Mouse (Mus musculus) neural tube, embryonic 11.5 days (tissue): ENCODE results near the gene Gja8. TPM values are rescaled to one million over a fixed set of nuclear protein-coding genes. Genes with fewer than 3 reads are reported as not detected.

Source experiments
- ATAC-seq: fragments of 200-750 bp; cut with Nextera tagmentation; 2 replicates; pipeline ENCODE4 v1.8.0; 2017; ENCODE audit warnings: moderate number of reproducible peaks, mild to moderate bottlenecking, moderate TSS enrichment, moderate library complexity; ENCODE audit not compliant: insufficient read depth, low FRiP score, low TSS enrichment
- DNase-seq: peaks from one replicate; pipeline ENCODE4 v3.0.0-alpha.2; 2015; ENCODE audit warnings: low spot score
- H3K27ac ChIP-seq: fragments of 300-500 bp; sonication (generic); 2 replicates; pipeline ENCODE4 v1.5.1; 2014; ENCODE audit warnings: low read depth, mild to moderate bottlenecking, low read length
- H3K27me3 ChIP-seq: fragments of 300-500 bp; sonication (generic); 2 replicates; pipeline ENCODE4 v1.6.1; 2014; ENCODE audit warnings: mild to moderate bottlenecking, low read length, mixed read lengths; ENCODE audit not compliant: control insufficient read depth, insufficient read depth
- H3K36me3 ChIP-seq: fragments of 300-500 bp; sonication (generic); 2 replicates; pipeline ENCODE4 v1.6.1; 2014; ENCODE audit warnings: mild to moderate bottlenecking, low read length, moderate library complexity, mixed read lengths; ENCODE audit not compliant: control insufficient read depth, insufficient read depth
- H3K4me1 ChIP-seq: fragments of 300-500 bp; sonication (generic); 2 replicates; pipeline ENCODE4 v1.6.1; 2014; ENCODE audit warnings: low read length, mixed read lengths; ENCODE audit not compliant: control insufficient read depth, insufficient read depth
- H3K4me2 ChIP-seq: fragments of 300-500 bp; sonication (generic); 2 replicates; pipeline ENCODE4 v1.6.1; 2014; ENCODE audit warnings: low read depth, mild to moderate bottlenecking, moderate library complexity
- H3K4me3 ChIP-seq: fragments of 300-500 bp; sonication (generic); 2 replicates; pipeline ENCODE4 v1.5.1; 2014; ENCODE audit warnings: low read depth, low read length
- H3K9ac ChIP-seq: fragments of 300-500 bp; sonication (generic); 2 replicates; pipeline ENCODE4 v1.6.1; 2014; ENCODE audit warnings: mild to moderate bottlenecking, low read length
- H3K9me3 ChIP-seq: fragments of 300-500 bp; sonication (generic); 2 replicates; pipeline ENCODE4 v1.6.1; 2016; ENCODE audit warnings: low read length; ENCODE audit not compliant: control insufficient read depth
- WGBS: fragments of 180-500 bp; shearing (Covaris S2); extraction: QIAGEN DNeasy Blood & Tissue Kit; methylation state at CpG from one replicate; pipeline ENCODE4 v1.1.7; 2014; 5-methylcytosine and 5-hydroxymethylcytosine counted together
- polyA plus RNA-seq: library from polyadenylated mRNA; unstranded; fragments of >200 nt; fragmentation: Nextera tagmentation; extraction: Ambion mirVana; gene quantifications from 2 replicates; pipeline ENCODE4 v1.2.1, GENCODE M21; 2014

The Gja8 gene
- polyA plus RNA-seq, 1 experiment from 2014 or later = not detected

DNA sequence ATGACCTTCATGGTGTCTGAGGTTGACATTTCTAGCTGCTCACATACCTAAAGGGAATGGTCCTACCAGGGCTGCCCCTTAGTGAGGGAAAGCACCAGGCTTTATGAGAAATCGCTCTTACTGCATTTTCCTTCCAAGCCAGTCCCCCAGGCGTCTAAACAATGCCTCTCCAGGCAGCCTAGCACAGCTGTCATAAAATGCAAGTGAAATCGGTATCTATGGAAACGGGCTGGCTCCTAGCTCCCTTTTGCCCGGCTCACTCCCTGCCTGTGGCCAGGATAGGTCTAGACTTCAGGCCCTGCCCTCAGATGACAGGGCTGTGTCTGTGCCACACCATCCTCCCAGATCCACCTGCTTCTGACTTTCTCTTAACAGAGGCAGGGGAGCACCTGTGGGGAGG, 11.8 kb upstream of the Gja8 start:
- ATAC-seq = peak; percentile 75
- DNase-seq = peak; percentile 38
- Histone ChIP-seq H3K4me1 (peaks cover 8% of the 10 kb centered on the region), H3K9ac (no peak overlapping the region), H3K27me3 (no peaks in the 10 kb centered on the region), H3K36me3 (no peaks in the 10 kb centered on the region), H3K9me3 (no peaks in the 10 kb centered on the region), H3K4me3 (no peak overlapping the region), H3K27ac (no peak overlapping the region), H3K4me2 (no peak overlapping the region)
- 2% methylated on average over 5 of the region's 5 CpGs for WGBS

DNA sequence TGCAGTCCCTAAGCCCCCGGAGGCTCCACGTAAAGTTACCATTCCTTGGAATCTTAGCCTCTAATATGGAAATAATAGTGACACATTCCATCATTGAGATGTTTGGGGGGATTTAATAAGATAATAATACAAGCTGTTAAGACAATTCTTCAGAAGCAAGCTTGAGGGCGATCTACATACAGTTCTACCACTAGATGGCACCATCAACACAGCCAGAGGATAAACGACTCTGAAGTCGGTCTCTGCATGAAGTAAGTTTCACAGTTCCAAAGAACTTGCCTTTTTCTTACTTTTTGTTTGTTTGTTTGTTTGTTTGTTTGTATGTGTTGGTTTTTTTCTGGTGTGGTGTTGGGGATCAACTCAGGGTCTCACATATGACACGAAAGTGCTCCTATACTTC, 10.4 kb upstream of the Gja8 start:
- no peaks in the 10 kb centered on the region for H3K36me3 ChIP-seq
- no peak overlapping the region for H3K27ac ChIP-seq
- WGBS = 12% methylated on average over 6 of the region's 6 CpGs
- no peaks in the 10 kb centered on the region for H3K27me3 ChIP-seq
- H3K9ac ChIP-seq = no peak overlapping the region
- no peak overlapping the region for H3K4me3 ChIP-seq
- ATAC-seq (no peak), DNase-seq (peak; percentile 53)
- H3K4me1 ChIP-seq = peaks cover 10% of the 10 kb centered on the region
- no peaks in the 10 kb centered on the region for H3K9me3 ChIP-seq
- no peak overlapping the region for H3K4me2 ChIP-seq

DNA sequence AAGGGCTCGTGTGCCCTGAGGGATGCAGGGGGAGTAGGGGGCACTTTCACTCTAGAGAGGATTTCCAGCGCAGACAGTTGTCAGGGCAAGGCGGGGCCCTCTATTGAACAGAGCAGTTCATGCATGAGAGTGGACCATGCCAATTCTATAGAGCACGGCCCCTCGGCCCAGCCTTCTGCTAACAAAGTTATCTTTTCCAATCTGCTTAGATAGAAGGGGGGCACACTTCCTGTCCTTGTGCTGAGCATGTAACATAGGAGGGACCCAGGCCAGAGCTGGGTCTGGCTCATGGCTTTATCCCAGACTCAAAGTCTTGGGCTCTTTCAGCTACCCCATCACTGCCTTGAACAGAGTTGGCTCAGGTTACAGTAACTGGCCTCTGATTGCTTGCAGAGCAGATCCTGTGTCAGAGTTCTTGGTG, 5.5 kb upstream of the Gja8 start:
- no peaks in the 10 kb centered on the region for H3K9me3 ChIP-seq
- no peak overlapping the region for H3K9ac ChIP-seq
- no peaks in the 10 kb centered on the region for H3K27me3 ChIP-seq
- ATAC-seq (peak; percentile 71; the same call in 1 of the 2 replicates), DNase-seq (peak; percentile 52)
- 25% methylated on average over 5 of the region's 5 CpGs for WGBS
- H3K4me2 ChIP-seq = no peak overlapping the region
- H3K27ac ChIP-seq = no peak overlapping the region
- no peak overlapping the region for H3K4me3 ChIP-seq
- H3K4me1 ChIP-seq = peaks cover 3% of the 10 kb centered on the region; the same call in 1 of the 2 replicates
- no peaks in the 10 kb centered on the region for H3K36me3 ChIP-seq

DNA sequence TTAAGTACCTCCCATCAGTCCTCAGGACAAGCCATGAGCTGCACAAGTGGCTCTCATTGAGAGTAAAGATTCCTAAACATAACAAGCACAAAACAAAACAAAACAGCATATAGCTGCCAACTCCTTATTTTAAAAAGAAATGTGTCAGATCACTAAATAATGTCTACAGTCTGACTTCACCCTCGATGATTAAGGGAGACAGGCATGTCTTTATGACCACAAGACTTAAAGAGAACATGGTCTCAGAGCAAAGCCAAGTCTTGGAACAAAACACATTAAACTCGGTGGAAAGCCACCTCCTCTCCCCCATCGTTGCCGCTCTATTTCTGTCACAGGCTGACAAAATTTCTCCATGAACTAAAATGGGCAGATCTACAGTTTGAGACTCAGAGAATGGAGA, 1.2 kb downstream of the Gja8 start:
- Histone ChIP-seq H3K4me1 (no peaks in the 10 kb centered on the region), H3K36me3 (no peaks in the 10 kb centered on the region), H3K9ac (no peak overlapping the region), H3K9me3 (no peaks in the 10 kb centered on the region), H3K4me2 (no peak overlapping the region), H3K27me3 (no peaks in the 10 kb centered on the region), H3K4me3 (no peak overlapping the region), H3K27ac (no peak overlapping the region)
- 91% methylated on average over 4 of the region's 4 CpGs for WGBS
- DNase-seq (no peak), ATAC-seq (no peak)

DNA sequence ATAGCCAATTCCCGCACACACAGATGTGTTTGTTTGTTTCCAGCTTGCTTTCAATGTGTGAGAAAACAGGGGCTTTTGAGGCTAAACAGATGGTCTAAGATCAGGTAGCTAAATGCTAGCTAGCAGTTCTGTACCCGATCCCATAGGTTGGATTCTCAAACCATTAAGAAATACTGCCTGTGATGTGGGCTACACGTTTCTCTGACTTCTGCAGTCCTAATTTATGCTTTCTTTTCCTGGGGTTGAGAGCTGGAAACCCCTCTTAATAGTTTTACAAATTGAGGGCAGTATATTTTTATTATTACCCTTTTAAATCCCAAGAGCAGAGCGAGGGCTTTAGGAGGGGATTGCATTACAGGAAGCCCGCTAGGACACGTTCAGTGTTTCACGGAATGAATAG, 4.8 kb downstream of the Gja8 start:
- no peak overlapping the region for H3K27ac ChIP-seq
- H3K4me2 ChIP-seq = no peak overlapping the region
- no peaks in the 10 kb centered on the region for H3K9me3 ChIP-seq
- no peaks in the 10 kb centered on the region for H3K36me3 ChIP-seq
- no peak overlapping the region for H3K9ac ChIP-seq
- H3K27me3 ChIP-seq = no peaks in the 10 kb centered on the region
- no peak overlapping the region for H3K4me3 ChIP-seq
- ATAC-seq = no peak
- H3K4me1 ChIP-seq = no peaks in the 10 kb centered on the region
- WGBS = 62% methylated on average over 7 of the region's 7 CpGs
- no peak for DNase-seq

DNA sequence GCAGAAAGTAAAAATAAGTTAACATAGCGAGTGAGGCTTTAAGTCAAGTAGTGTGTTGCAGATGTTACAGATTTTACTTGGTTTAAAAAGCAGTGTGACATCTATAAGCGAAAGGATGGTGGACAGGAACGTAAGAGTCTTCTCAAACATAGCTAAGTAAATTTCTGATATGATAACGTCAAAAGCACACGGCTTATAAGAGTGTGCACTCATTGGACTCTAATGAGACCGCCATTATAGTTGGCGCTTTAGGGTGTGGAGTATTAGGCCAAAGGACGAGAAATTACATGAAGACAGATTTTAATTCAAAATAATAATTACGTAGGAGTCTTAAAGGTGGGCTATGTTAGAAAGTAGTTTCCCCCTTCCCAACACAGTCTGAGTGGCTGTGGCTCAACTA, 20.2 kb downstream of the Gja8 start:
- WGBS = 54% methylated on average over 9 of the region's 9 CpGs
- peak; percentile 20; the same call in 1 of the 2 replicates for ATAC-seq
- Histone ChIP-seq H3K9me3 (no peaks in the 10 kb centered on the region), H3K4me1 (peaks cover 4% of the 10 kb centered on the region), H3K9ac (peak overlapping the region; percentile 87; the same call in 1 of the 2 replicates), H3K4me2 (peak overlapping the region; percentile 90), H3K36me3 (no peaks in the 10 kb centered on the region), H3K27me3 (no peaks in the 10 kb centered on the region), H3K4me3 (peak overlapping the region; percentile 92), H3K27ac (no peak overlapping the region)
- no peak for DNase-seq

DNA sequence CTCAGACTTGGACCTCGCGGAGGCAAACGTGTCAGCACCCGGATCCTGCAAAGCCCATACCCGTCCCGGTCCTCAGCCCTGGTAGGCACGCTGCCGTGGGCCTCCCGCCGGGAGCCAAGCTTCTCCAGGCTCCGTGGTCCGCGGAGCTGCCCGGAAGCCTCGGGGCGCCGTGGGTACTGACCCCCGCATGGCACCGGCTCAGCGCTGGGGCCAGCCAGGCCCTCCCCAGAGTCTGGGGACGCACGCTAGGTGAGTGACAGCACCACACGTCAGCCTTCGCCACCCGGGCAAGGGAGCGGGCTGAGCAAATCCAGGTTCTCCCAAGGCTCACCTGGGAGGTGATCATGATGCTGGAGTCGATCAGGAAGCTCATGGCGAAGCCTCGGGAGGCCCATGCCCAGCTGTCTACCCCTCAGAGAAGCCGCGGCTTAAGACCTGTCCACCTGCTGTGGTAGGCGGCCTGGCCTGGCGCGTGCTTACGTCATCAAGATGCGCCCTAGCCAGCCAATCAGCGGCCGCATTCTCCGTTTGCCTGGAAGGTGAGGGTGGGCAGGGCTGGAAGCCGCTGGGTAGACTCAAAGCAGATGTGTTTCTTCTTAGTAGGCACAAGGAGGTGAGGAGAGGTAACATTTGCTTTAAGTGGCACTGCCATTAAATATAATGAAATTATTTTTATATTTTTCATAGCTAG, 20.8 kb downstream of the Gja8 start, which contains the start of gene Gpr89:
Gene Gpr89, minus strand, starts transcription at position 496 of the 691 bp plus-strand sequence.
- Histone ChIP-seq H3K9ac (peak within 1 kb of the TSS; percentile 87), H3K4me2 (peak within 1 kb of the TSS; percentile 90), H3K4me3 (peak within 1 kb of the TSS; percentile 92), H3K4me1 (peaks cover 4% of the 10 kb centered on the region), H3K27me3 (no peaks in the 10 kb centered on the region), H3K27ac (no peak within 1 kb of the TSS), H3K36me3 (no peaks in the 10 kb centered on the region), H3K9me3 (no peaks in the 10 kb centered on the region)
- peak; percentile 91 for DNase-seq
- WGBS = under 1% methylated on average over 40 of the region's 40 CpGs
- peak; percentile 96 for ATAC-seq

DNA sequence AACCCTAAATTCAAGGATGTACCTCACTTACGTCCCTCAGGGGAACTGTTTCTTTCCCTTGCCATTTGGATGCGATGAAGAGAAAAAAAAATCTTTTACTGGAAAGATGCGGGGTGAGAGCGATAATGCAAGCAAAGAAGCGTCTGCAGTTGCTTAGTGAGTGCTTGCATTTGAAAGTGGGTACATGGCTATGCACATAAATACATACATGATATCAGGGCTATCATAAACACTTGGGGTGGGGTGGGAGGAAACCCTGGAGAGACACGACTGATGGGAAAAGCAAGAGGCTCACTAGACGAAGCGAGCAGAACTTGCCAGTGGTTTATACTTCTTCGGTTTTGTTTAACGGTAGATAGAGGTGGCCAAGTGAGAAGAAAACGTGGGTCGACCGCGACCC, 21.4 kb downstream of the Gja8 start, which contains the start of gene Gja5:
Gene Gja5, plus strand, starts transcription at position 301 of the 400 bp plus-strand sequence.
- no peaks in the 10 kb centered on the region for H3K9me3 ChIP-seq
- no peaks in the 10 kb centered on the region for H3K27me3 ChIP-seq
- H3K4me2 ChIP-seq = peak within 1 kb of the TSS; percentile 90
- ATAC-seq (no peak), DNase-seq (no peak)
- peaks cover 4% of the 10 kb centered on the region for H3K4me1 ChIP-seq
- peak within 1 kb of the TSS; percentile 92 for H3K4me3 ChIP-seq
- H3K9ac ChIP-seq = peak within 1 kb of the TSS; percentile 87
- H3K27ac ChIP-seq = no peak within 1 kb of the TSS
- H3K36me3 ChIP-seq = no peaks in the 10 kb centered on the region
- 14% methylated on average over 14 of the region's 14 CpGs for WGBS

DNA sequence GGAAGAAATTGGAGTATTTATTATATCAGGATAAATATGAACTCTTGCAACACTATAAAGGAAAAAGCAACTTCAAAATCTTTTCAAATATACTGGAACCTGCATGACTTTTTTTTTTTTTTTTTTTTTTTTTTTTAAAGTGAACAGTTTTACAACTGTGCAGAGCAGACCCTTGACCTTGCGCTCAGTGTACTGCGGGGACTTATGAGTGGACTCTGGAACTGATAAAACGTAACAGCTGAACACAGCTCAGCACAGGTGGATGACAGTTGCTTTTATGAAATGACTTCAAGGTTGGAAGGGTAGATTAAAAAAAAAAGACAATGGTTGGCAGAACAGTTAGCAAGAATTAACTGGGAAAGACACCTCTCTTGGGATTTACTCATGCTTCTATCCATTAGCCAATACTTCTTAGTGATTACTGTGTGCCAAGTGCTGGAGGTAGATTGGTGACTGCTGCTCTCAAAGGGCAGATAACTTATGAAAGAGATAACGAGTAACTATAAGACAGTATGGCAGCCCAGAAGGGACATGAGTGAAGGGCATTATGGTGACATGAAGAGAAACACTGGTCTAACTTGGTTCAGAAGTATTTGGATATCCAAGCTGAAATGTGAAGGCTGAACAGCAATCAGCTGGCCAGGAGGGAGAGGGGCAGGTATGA, 23.4 kb downstream of the Gja8 start:
- Histone ChIP-seq H3K4me2 (no peak overlapping the region), H3K27ac (no peak overlapping the region), H3K9me3 (no peaks in the 10 kb centered on the region), H3K9ac (no peak overlapping the region), H3K27me3 (no peaks in the 10 kb centered on the region), H3K4me3 (no peak overlapping the region), H3K36me3 (no peaks in the 10 kb centered on the region), H3K4me1 (peaks cover 4% of the 10 kb centered on the region)
- DNase-seq (no peak), ATAC-seq (no peak)
- WGBS = 90% methylated on average over 4 of the region's 4 CpGs
